Mouse (Mus musculus) small intestine, adult 2 months (tissue): ENCODE data around the gene Snap91. TPM values are rescaled to one million over a fixed set of nuclear protein-coding genes. Genes with fewer than 3 reads are reported as not detected.

Source experiments
- H3K27ac ChIP-seq: fragments of 200-500 bp; 2 replicates; pipeline ENCODE4 v1.5.1; 2012; ENCODE audit warnings: low read depth, low read length, control low read depth, inconsistent platforms; ENCODE audit not compliant: insufficient read depth
- H3K27me3 ChIP-seq: fragments of 200-500 bp; 2 replicates; pipeline ENCODE4 v1.6.1; 2012; ENCODE audit warnings: mild to moderate bottlenecking, moderate library complexity, low read length, inconsistent platforms; ENCODE audit not compliant: control insufficient read depth, insufficient read depth
- H3K36me3 ChIP-seq: fragments of 200-500 bp; 2 replicates; pipeline ENCODE4 v1.6.1; 2012; ENCODE audit warnings: mild to moderate bottlenecking, low read length, control low read depth, inconsistent platforms; ENCODE audit not compliant: control insufficient read depth, insufficient read depth
- H3K4me1 ChIP-seq: fragments of 200-500 bp; 2 replicates; pipeline ENCODE4 v1.6.1; 2012; ENCODE audit warnings: low read length, inconsistent platforms, mixed read lengths; ENCODE audit not compliant: control insufficient read depth, insufficient read depth, insufficient read length
- H3K4me3 ChIP-seq: fragments of 200-500 bp; 2 replicates; pipeline ENCODE4 v1.5.1; 2012; ENCODE audit warnings: low read depth, mild to moderate bottlenecking, control low read depth, inconsistent platforms, low read length, moderate library complexity
- CTCF ChIP-seq: fragments of 200-500 bp; IDR thresholded peaks from 2 replicates; pipeline ENCODE4 v1.5.1; 2012; ENCODE audit warnings: low read depth, mild to moderate bottlenecking, control low read depth, inconsistent platforms, low read length, moderate library complexity, mixed read lengths; ENCODE audit not compliant: insufficient replicate concordance, insufficient read length; ENCODE audit errors: extremely low read depth
- POLR2A ChIP-seq: fragments of 200-500 bp; IDR thresholded peaks from 2 replicates; pipeline ENCODE4 v1.6.1; 2012; ENCODE audit warnings: low read depth, mild to moderate bottlenecking, control low read depth, inconsistent platforms, low read length, moderate library complexity
- WGBS: fragments of 180-500 bp; shearing (Covaris S2); methylation state at CpG from one replicate; pipeline ENCODE4 v1.1.7; 2018; 5-methylcytosine and 5-hydroxymethylcytosine counted together
- polyA plus RNA-seq: library from polyadenylated mRNA; depleted of rRNA; stranded (reverse); fragments of >200 nt; gene quantifications from 2 replicates; pipeline ENCODE4 v1.2.3, GENCODE M21; 2012

The Snap91 gene
- polyA plus RNA-seq, 1 experiment, result 0.55 TPM

- TF ChIP-seq POLR2A (no peak), CTCF (no peak)
- H3K4me1 ChIP-seq, result no peaks in the 10 kb centered on the region
- H3K27ac ChIP-seq, result no peak overlapping the region
- no peaks in the 10 kb centered on the region for H3K27me3 ChIP-seq
- 82% methylated on average over 5 of the region's 5 CpGs for WGBS
- H3K4me3 ChIP-seq, result no peak overlapping the region
- no peaks in the 10 kb centered on the region for H3K36me3 ChIP-seq
Measured at GRCm38 (mm10) chr9:86851689-86852088, 28.8 kb downstream of the Snap91 start.

- 71% methylated on average over 3 of the region's 3 CpGs for WGBS
- no peak overlapping the region for H3K4me3 ChIP-seq
- no peaks in the 10 kb centered on the region for H3K27me3 ChIP-seq
- no peaks in the 10 kb centered on the region for H3K4me1 ChIP-seq
- no peaks in the 10 kb centered on the region for H3K36me3 ChIP-seq
- H3K27ac ChIP-seq, result no peak overlapping the region
- TF ChIP-seq POLR2A, result no peak
- TF ChIP-seq CTCF, result no peak
Measured at GRCm38 (mm10) chr9:86850452-86851207, 29.8 kb downstream of the Snap91 start.

GRCm38 (mm10) chr9:86843747-86844353 lies 36.6 kb downstream of the Snap91 start:
- WGBS, result 48% methylated on average over 5 of the region's 5 CpGs
- no peak overlapping the region for H3K4me3 ChIP-seq
- no peaks in the 10 kb centered on the region for H3K27me3 ChIP-seq
- H3K4me1 ChIP-seq, result no peaks in the 10 kb centered on the region
- TF ChIP-seq CTCF (no peak), POLR2A (no peak)
- H3K27ac ChIP-seq, result no peak overlapping the region
- H3K36me3 ChIP-seq, result no peaks in the 10 kb centered on the region

GRCm38 (mm10) chr9:86829792-86830191 lies 50.7 kb downstream of the Snap91 start:
- Histone ChIP-seq H3K36me3 (no peaks in the 10 kb centered on the region), H3K27me3 (no peaks in the 10 kb centered on the region), H3K4me1 (no peaks in the 10 kb centered on the region), H3K4me3 (no peak overlapping the region), H3K27ac (no peak overlapping the region)
- no peak for TF ChIP-seq CTCF
- no peak for TF ChIP-seq POLR2A
- 64% methylated on average over 2 of the region's 2 CpGs for WGBS

- TF ChIP-seq POLR2A (no peak), CTCF (no peak)
- Histone ChIP-seq H3K4me1 (no peaks in the 10 kb centered on the region), H3K27me3 (no peaks in the 10 kb centered on the region), H3K4me3 (no peak overlapping the region), H3K36me3 (no peaks in the 10 kb centered on the region), H3K27ac (no peak overlapping the region)
- 45% methylated on average over 8 of the region's 8 CpGs for WGBS
Measured at GRCm38 (mm10) chr9:86829034-86829433, 51.4 kb downstream of the Snap91 start.

GRCm38 (mm10) chr9:86819366-86819765 lies 61.1 kb downstream of the Snap91 start:
- no peaks in the 10 kb centered on the region for H3K27me3 ChIP-seq
- H3K36me3 ChIP-seq, result no peaks in the 10 kb centered on the region
- no peak overlapping the region for H3K4me3 ChIP-seq
- TF ChIP-seq POLR2A (no peak), CTCF (no peak)
- no peak overlapping the region for H3K27ac ChIP-seq
- no peaks in the 10 kb centered on the region for H3K4me1 ChIP-seq
- WGBS, result 85% methylated on average over 5 of the region's 5 CpGs

GRCm38 (mm10) chr9:86817673-86818072 lies 62.8 kb downstream of the Snap91 start:
- Histone ChIP-seq H3K4me3 (no peak overlapping the region), H3K4me1 (no peaks in the 10 kb centered on the region), H3K27ac (no peak overlapping the region), H3K27me3 (no peaks in the 10 kb centered on the region), H3K36me3 (no peaks in the 10 kb centered on the region)
- 50% methylated on average over 4 of the region's 4 CpGs for WGBS
- TF ChIP-seq CTCF, result no peak
- no peak for TF ChIP-seq POLR2A
